Mouse (Mus musculus): ENCODE data around the gene Ccl8.

Ccl8 gene

DNA sequence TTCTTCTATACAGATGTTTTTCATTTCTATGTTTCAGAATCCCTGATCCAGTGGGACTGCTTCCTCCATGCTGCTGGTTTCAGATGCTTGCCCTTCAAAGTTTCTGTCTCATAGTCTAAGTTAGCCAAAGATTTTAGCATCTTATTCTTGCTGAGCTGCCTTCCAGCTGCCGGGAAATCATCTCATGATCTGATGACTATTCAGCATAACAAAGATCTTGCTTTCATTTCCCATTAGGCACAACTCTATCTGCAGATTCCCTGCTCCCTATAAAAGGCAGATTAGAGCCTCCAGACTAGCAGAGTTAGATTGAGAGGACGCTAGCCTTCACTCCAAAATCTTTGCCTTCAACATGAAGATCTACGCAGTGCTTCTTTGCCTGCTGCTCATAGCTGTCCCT is at the start of gene Ccl8:
Gene Ccl8 (plus strand): TSS at position 301 of the 400 bp plus-strand sequence.
- no peak for TF ChIP-seq GATA4 (IDR thresholded peaks at IDR 0.05; ENCODE audit: insufficient replicate concordance, low read length)

GRCm38 (mm10) chr11:82066953-82067571 is 47.9 kb upstream of the Ccl8 start:
- no peak for TF ChIP-seq GATA4 (IDR thresholded peaks at IDR 0.05; ENCODE audit: insufficient replicate concordance, low read length)

GRCm38 (mm10) chr11:82071076-82071475 is 43.9 kb upstream of the Ccl8 start:
- TF ChIP-seq GATA4 (IDR thresholded peaks at IDR 0.05; ENCODE audit: insufficient replicate concordance, low read length): no peak

- TF ChIP-seq GATA4 (IDR thresholded peaks at IDR 0.05; ENCODE audit: insufficient replicate concordance, low read length): no peak
Measured at GRCm38 (mm10) chr11:82072374-82072773, 42.6 kb upstream of the Ccl8 start.

GRCm38 (mm10) chr11:82072984-82073383 is 42.0 kb upstream of the Ccl8 start:
- no peak for TF ChIP-seq GATA4 (IDR thresholded peaks at IDR 0.05; ENCODE audit: insufficient replicate concordance, low read length)

DNA sequence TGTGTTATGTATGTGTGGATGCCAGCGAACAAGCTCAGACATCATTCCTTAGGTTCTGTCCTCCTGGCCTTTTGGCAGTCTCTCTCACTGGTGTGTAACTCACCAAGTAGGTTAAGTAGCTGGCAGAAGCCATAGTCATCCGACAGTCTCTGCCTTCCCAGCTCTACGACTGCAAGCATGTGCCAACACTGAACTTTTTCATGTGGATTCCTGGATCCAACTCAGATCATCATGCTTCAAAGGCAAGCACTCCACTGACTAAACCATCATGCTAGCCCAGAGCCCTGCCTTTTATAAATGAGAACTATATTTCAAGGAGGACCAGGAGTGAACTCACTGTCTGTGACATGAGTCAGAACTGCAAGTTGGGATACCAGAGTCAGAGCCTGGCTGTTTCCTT is 41.3 kb upstream of the Ccl8 start:
- no peak for TF ChIP-seq GATA4 (IDR thresholded peaks at IDR 0.05; ENCODE audit: insufficient replicate concordance, low read length)

- TF ChIP-seq GATA4 (IDR thresholded peaks at IDR 0.05; ENCODE audit: insufficient replicate concordance, low read length): no peak
Measured at GRCm38 (mm10) chr11:82077031-82077430, 38.0 kb upstream of the Ccl8 start.

DNA sequence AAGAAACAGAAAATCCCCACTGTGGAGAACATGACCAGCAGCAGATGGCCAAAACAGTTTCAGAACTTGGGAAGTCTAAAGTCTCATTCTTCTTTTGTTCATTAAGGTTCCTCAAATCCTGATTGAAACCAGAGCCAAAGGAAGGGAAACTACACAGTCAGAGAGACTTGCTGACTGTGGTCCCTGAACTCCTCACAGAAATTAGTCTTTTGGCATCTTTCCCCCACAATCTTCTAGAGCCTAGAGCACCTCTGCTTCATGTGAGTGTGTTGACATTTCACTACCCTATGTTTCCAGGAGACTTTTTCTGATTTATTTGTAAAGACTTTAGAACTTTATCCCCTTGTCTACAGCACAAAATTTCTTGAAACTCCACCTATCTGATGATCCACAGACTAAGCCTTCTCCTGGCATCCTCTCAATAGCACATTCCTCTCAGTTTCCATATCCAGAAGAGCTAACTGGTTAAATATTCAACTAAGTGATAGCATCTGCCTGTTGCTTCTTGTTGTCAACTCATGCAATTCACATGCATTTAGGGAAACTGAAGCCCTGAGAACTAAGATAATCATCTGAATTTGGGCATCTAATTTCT is 36.8 kb upstream of the Ccl8 start:
- TF ChIP-seq GATA4 (IDR thresholded peaks at IDR 0.05; ENCODE audit: insufficient replicate concordance, low read length): no peak

- no peak for TF ChIP-seq GATA4 (IDR thresholded peaks at IDR 0.05; ENCODE audit: insufficient replicate concordance, low read length)
Measured at GRCm38 (mm10) chr11:82080865-82081264, 34.1 kb upstream of the Ccl8 start.

- TF ChIP-seq GATA4 (IDR thresholded peaks at IDR 0.05; ENCODE audit: insufficient replicate concordance, low read length): no peak
Measured at GRCm38 (mm10) chr11:82084360-82084759, 30.6 kb upstream of the Ccl8 start.

DNA sequence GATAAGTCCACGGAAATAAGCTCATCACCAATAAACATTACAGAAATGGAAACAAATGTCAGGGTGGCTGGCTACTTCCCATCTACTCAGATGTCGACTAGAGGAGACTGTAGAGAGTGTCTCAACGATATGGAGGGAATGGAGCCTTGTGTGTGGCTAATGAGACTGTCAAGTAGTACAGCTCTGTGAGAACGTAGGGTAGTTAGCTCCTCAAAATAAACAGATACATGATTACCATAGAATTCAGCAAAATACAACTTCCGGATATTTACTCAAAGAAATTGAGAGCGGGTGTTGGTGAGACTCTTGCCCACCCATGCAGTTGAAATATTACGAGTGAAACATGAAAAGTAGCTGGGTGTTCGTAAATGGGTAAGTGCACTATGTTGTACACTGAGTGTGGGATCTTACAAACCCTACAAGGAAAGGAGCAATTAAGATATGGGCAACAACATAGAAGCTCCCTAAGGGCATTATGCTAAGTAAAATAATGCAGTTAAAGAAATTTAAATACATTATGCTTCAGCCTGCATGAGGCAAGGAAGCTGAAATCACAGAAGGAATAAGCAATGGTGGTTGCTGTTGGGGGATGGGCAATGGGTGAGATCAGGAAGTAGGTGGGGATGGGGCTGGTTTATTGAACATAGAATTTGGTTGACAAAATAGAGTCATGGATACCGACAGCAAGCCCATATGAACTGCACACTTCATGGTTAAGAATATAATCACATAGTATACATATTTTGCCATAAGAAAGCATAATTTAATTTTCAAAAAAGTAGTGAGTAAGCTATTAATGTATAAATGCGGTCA is 15.3 kb upstream of the Ccl8 start:
- no peak for TF ChIP-seq GATA4 (IDR thresholded peaks at IDR 0.05; ENCODE audit: insufficient replicate concordance, low read length)

DNA sequence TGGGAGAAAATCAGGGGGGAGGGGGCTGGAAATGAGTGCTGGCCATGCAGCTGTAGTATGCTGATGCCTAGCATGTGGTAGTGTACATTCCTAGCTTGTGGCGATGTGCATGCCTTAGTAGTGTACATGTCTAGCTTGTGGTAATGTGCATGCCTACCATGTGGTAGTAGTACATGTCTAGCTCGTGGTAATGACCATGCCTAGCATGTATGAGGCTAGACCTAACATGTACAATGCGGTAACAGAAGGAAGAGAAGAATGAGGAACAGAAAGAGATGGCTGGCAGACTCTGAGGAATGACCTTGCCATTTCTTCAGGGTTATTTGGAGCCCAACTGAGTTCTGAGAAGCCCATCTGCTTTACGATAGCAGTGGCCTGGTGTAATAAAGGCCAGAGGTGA is 13.9 kb upstream of the Ccl8 start:
- TF ChIP-seq GATA4 (IDR thresholded peaks at IDR 0.05; ENCODE audit: insufficient replicate concordance, low read length): no peak

- TF ChIP-seq GATA4 (IDR thresholded peaks at IDR 0.05; ENCODE audit: insufficient replicate concordance, low read length): no peak
Measured at GRCm38 (mm10) chr11:82101529-82101928, 13.5 kb upstream of the Ccl8 start, which contains the start of gene Ccl12. Gene Ccl12, plus strand, starts transcription at chr11:82101845.

DNA sequence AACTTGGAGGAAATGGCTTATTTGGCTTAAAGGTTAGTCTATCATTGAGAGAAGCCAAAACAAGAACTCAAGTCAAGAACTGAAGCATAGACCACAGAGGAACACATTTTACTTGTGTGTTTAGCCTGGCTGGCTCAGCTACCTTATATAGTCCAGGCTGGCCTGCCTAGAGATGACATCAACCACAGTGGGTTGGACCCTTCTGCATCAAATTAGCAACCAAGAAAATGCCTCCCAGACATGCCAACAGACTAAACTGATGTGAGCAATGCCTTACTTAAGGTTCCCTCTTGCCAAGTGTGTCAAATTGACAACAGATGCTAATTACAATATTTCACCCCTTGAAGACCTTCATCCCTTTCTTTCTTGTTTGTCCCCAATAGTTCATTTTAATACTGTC is 5.4 kb upstream of the Ccl8 start:
- TF ChIP-seq GATA4 (IDR thresholded peaks at IDR 0.05; ENCODE audit: insufficient replicate concordance, low read length): no peak

DNA sequence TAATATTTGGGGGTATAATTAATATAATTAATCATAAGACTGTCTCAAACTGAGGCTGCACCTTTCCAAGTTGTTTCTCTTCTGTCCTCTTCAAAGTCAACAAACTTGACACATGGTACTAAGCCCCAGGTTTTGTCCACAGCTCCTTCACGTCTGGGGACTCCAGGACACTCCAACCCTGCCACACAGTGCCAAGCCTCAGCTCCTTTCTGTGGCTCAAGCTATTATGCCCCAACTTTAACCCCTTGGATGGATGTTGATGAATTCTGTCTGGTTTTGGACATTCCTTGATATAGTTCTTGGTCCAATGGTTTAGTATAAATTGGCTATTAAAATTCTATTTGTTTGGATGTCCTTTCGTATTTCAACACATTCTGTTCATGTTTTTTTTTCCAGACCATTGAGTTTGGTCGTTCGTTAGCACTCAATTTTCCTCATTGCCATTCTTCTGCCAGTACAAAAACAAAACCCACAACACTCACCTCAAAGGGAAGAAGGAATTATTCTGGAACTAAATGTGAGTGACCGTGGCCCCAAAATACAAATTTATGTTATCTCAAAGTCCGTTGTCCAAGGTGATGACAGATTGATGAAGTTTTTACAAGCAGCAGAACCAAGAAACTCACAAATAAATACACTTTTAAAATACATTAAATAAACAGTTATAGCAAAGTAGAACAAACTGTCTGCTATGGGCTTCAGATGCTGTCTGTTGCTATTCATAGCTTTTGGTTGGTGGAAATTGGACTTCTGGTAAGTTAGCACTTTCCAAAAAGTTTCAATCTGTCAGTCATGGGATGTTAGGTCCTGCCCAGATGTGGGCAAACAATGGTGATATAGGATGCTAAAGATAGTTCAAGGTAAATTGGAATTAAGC is 4.4 kb upstream of the Ccl8 start:
- no peak for TF ChIP-seq GATA4 (IDR thresholded peaks at IDR 0.05; ENCODE audit: insufficient replicate concordance, low read length)

Measured in liver, adult (tissue).